Mouse (Mus musculus): Measurements from ENCODE around the gene Tmprss2. TPM values are rescaled to one million over a fixed set of nuclear protein-coding genes. Genes with fewer than 3 reads are reported as not detected.

Tmprss2 gene
- polyA plus RNA-seq, 1 experiment = 12.3 TPM

DNA sequence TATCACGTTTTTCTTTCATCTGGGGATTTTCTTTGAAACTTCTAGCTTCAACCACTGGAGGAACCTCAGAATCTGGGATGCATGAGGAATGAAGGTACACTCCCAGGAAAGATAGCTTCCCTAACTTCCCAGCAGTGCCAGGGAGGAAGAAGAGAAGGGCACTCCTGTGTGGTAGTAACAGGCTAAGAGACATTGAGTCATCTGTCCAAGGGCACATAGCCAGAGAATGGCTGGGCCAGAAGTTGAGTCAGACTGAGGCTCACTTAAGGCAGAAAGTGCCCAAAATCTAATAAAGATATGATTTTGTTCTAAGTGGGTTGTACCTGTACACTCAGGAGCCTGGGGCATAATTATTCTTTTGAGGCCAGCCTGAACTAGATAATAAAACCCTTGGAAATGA, 41.6 kb downstream of the Tmprss2 start:
- Histone ChIP-seq H3K9me3 (replicated peaks; ENCODE audit: control insufficient read depth, insufficient read depth, low read length, poor library complexity, severe bottlenecking) (no peaks in the 10 kb centered on the region), H3K9ac (ENCODE audit: low read depth, poor library complexity, severe bottlenecking) (no peak overlapping the region), H3K27me3 (ENCODE audit: control insufficient read depth, insufficient read depth, low read length, poor library complexity, severe bottlenecking) (no peaks in the 10 kb centered on the region), H3K4me3 (ENCODE audit: low read depth, low read length) (no peak overlapping the region), H3K36me3 (ENCODE audit: control insufficient read depth, insufficient read depth, low read length, poor library complexity, severe bottlenecking) (no peaks in the 10 kb centered on the region), H3K27ac (ENCODE audit: insufficient read depth, low read length) (no peak overlapping the region), H3K4me1 (ENCODE audit: control insufficient read depth, insufficient read depth, low read length) (no peaks in the 10 kb centered on the region)
- TF ChIP-seq CTCF (IDR thresholded peaks at IDR 0.05; ENCODE audit: low read depth, low read length) (no peak), POLR2A (IDR thresholded peaks at IDR 0.05; ENCODE audit: insufficient read depth, low read length) (no peak), EP300 (IDR thresholded peaks at IDR 0.05; ENCODE audit: insufficient read depth, low read depth, low read length) (no peak)

DNA sequence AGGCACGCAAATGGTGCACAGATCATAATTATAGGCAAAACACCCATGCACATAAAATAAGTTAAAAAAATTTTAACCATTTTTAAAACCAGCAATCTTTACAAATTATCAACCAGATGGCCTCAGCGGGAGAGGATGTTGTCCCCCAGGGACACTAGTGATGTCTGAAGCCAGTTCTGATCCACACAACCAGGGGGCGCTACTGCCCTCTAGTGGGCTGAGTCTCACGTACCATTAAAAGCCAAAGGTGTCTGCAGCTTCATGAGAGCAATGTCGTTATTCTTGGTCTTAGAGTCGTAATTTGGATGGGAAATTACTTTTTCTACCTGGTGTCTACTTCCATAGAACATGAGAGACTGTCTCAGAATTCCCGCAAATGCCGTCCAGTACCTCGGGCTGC, 42.3 kb downstream of the Tmprss2 start:
- H3K36me3 ChIP-seq (ENCODE audit: control insufficient read depth, insufficient read depth, low read length, poor library complexity, severe bottlenecking) = no peaks in the 10 kb centered on the region
- no peak overlapping the region for H3K9ac ChIP-seq (ENCODE audit: low read depth, poor library complexity, severe bottlenecking)
- no peaks in the 10 kb centered on the region for H3K27me3 ChIP-seq (ENCODE audit: control insufficient read depth, insufficient read depth, low read length, poor library complexity, severe bottlenecking)
- no peaks in the 10 kb centered on the region for H3K4me1 ChIP-seq (ENCODE audit: control insufficient read depth, insufficient read depth, low read length)
- no peaks in the 10 kb centered on the region for H3K9me3 ChIP-seq (replicated peaks; ENCODE audit: control insufficient read depth, insufficient read depth, low read length, poor library complexity, severe bottlenecking)
- no peak overlapping the region for H3K4me3 ChIP-seq (ENCODE audit: low read depth, low read length)
- TF ChIP-seq CTCF (IDR thresholded peaks at IDR 0.05; ENCODE audit: low read depth, low read length) (peak; percentile 53), EP300 (IDR thresholded peaks at IDR 0.05; ENCODE audit: insufficient read depth, low read depth, low read length) (no peak), POLR2A (IDR thresholded peaks at IDR 0.05; ENCODE audit: insufficient read depth, low read length) (no peak)
- no peak overlapping the region for H3K27ac ChIP-seq (ENCODE audit: insufficient read depth, low read length)

DNA sequence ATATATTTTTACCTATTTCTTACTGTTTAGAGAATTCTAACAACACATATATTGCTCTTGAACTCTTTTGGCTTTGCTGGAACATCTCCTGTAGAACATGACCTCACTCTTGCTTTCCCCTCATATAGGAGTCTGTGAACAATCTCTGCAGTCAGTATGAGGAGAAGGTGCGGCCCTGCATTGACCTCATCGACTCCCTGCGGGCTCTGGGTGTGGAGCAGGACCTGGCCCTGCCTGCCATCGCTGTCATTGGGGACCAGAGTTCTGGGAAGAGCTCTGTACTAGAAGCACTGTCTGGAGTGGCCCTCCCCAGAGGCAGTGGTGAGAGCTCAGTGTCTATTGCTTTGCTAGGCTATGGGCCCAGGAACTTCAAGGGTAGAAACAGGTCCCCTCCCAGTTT, 66.7 kb downstream of the Tmprss2 start:
- Histone ChIP-seq H3K9ac (ENCODE audit: low read depth, poor library complexity, severe bottlenecking) (no peak overlapping the region), H3K27me3 (ENCODE audit: control insufficient read depth, insufficient read depth, low read length, poor library complexity, severe bottlenecking) (no peaks in the 10 kb centered on the region), H3K4me3 (ENCODE audit: low read depth, low read length) (no peak overlapping the region), H3K27ac (ENCODE audit: insufficient read depth, low read length) (no peak overlapping the region), H3K36me3 (ENCODE audit: control insufficient read depth, insufficient read depth, low read length, poor library complexity, severe bottlenecking) (no peaks in the 10 kb centered on the region), H3K9me3 (replicated peaks; ENCODE audit: control insufficient read depth, insufficient read depth, low read length, poor library complexity, severe bottlenecking) (no peaks in the 10 kb centered on the region), H3K4me1 (ENCODE audit: control insufficient read depth, insufficient read depth, low read length) (no peaks in the 10 kb centered on the region)
- TF ChIP-seq POLR2A (IDR thresholded peaks at IDR 0.05; ENCODE audit: insufficient read depth, low read length) (no peak), EP300 (IDR thresholded peaks at IDR 0.05; ENCODE audit: insufficient read depth, low read depth, low read length) (no peak), CTCF (IDR thresholded peaks at IDR 0.05; ENCODE audit: low read depth, low read length) (no peak)

DNA sequence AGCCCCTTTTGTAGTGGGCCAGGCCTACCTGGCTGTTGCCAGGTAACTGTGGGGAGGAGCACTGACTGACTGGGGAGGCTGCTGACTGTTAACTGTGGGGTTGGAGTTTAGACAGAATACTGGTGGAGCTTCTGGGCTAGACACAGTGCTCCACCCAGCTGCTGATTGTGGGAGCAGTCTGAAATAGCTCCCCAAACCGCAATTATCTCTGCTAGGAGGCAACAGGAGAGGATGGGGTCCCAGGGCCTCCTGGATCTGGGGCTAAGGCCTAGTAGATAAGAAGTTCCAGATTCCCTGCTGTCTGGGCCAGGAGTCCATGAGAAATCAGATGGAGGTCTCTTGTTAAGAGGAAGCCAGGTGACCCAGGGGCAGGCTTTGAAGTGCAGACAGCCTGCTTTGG, 74.1 kb downstream of the Tmprss2 start:
- H3K4me3 ChIP-seq (ENCODE audit: low read depth, low read length) = no peak overlapping the region
- H3K27me3 ChIP-seq (ENCODE audit: control insufficient read depth, insufficient read depth, low read length, poor library complexity, severe bottlenecking) = no peaks in the 10 kb centered on the region
- H3K27ac ChIP-seq (ENCODE audit: insufficient read depth, low read length) = no peak overlapping the region
- H3K4me1 ChIP-seq (ENCODE audit: control insufficient read depth, insufficient read depth, low read length) = peaks cover 2% of the 10 kb centered on the region
- H3K36me3 ChIP-seq (ENCODE audit: control insufficient read depth, insufficient read depth, low read length, poor library complexity, severe bottlenecking) = no peaks in the 10 kb centered on the region
- no peaks in the 10 kb centered on the region for H3K9me3 ChIP-seq (replicated peaks; ENCODE audit: control insufficient read depth, insufficient read depth, low read length, poor library complexity, severe bottlenecking)
- TF ChIP-seq EP300 (IDR thresholded peaks at IDR 0.05; ENCODE audit: insufficient read depth, low read depth, low read length) (no peak), CTCF (IDR thresholded peaks at IDR 0.05; ENCODE audit: low read depth, low read length) (no peak), POLR2A (IDR thresholded peaks at IDR 0.05; ENCODE audit: insufficient read depth, low read length) (no peak)
- no peak overlapping the region for H3K9ac ChIP-seq (ENCODE audit: low read depth, poor library complexity, severe bottlenecking)

DNA sequence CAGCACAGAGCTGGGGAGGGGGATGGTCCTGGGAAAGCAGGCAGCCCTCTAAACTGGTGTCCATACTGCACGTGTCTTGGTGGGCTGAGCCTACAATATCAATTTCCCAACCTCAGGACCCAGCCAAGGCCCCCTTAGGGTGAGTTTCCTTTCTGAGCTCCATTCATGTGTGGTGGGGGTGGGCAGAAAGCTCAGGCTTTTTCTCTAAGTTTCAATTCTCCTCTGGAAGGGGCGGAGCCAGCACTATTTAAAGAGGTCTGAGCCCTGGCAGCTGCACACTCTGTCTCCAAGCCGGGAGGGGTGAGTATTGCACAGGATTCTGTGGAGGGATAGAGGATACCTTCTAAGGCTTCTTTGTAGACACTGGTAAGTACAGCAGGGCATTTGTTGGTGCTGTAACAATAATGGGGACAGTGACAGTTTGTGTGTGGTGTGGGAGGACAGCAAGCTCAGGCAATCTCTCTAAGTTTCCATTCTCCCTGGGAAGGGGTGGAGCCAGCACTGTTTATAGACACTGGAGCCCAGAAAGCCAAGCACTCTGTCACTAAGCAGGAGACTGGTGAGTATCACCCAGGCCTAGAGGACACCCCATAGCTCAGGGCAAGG, 75.1 kb downstream of the Tmprss2 start:
- no peak overlapping the region for H3K4me3 ChIP-seq (ENCODE audit: low read depth, low read length)
- H3K4me1 ChIP-seq (ENCODE audit: control insufficient read depth, insufficient read depth, low read length) = peaks cover 2% of the 10 kb centered on the region
- TF ChIP-seq EP300 (IDR thresholded peaks at IDR 0.05; ENCODE audit: insufficient read depth, low read depth, low read length) (no peak), POLR2A (IDR thresholded peaks at IDR 0.05; ENCODE audit: insufficient read depth, low read length) (no peak), CTCF (IDR thresholded peaks at IDR 0.05; ENCODE audit: low read depth, low read length) (no peak)
- H3K36me3 ChIP-seq (ENCODE audit: control insufficient read depth, insufficient read depth, low read length, poor library complexity, severe bottlenecking) = no peaks in the 10 kb centered on the region
- H3K27ac ChIP-seq (ENCODE audit: insufficient read depth, low read length) = no peak overlapping the region
- no peaks in the 10 kb centered on the region for H3K9me3 ChIP-seq (replicated peaks; ENCODE audit: control insufficient read depth, insufficient read depth, low read length, poor library complexity, severe bottlenecking)
- H3K9ac ChIP-seq (ENCODE audit: low read depth, poor library complexity, severe bottlenecking) = no peak overlapping the region
- no peaks in the 10 kb centered on the region for H3K27me3 ChIP-seq (ENCODE audit: control insufficient read depth, insufficient read depth, low read length, poor library complexity, severe bottlenecking)

DNA sequence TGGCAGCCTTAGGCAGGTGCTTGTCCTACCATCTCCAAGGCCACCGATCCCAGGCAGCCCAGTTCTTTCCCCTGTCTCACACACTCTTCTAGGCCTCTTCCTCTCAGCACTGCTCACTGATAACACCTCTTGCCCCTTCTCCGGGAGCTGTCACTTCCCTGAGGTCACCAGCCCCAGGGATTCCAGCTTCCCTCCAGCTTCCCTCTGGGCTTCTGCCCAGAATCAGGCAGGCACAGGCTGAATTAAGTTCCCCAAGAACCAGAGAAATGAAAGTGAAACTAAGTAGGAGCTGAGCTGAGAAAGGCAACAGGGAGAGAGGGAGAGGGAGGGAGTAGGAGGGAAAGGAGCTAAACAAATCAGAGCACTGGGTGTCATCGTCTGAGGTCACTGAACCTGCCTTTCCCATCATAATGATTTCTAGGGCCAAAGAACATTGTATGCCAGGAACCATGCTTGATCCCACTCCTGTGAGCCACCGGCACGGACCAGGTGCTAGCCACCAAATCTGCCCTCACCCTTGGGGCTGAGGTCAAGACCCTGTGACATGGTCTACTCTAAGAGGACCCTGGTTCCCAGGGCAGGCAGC, 76.0 kb downstream of the Tmprss2 start:
- H3K4me3 ChIP-seq (ENCODE audit: low read depth, low read length) = no peak overlapping the region
- no peak overlapping the region for H3K27ac ChIP-seq (ENCODE audit: insufficient read depth, low read length)
- H3K9ac ChIP-seq (ENCODE audit: low read depth, poor library complexity, severe bottlenecking) = no peak overlapping the region
- no peaks in the 10 kb centered on the region for H3K9me3 ChIP-seq (replicated peaks; ENCODE audit: control insufficient read depth, insufficient read depth, low read length, poor library complexity, severe bottlenecking)
- peaks cover 2% of the 10 kb centered on the region for H3K4me1 ChIP-seq (ENCODE audit: control insufficient read depth, insufficient read depth, low read length)
- TF ChIP-seq CTCF (IDR thresholded peaks at IDR 0.05; ENCODE audit: low read depth, low read length) = no peak
- no peak for TF ChIP-seq EP300 (IDR thresholded peaks at IDR 0.05; ENCODE audit: insufficient read depth, low read depth, low read length)
- TF ChIP-seq POLR2A (IDR thresholded peaks at IDR 0.05; ENCODE audit: insufficient read depth, low read length) = no peak
- no peaks in the 10 kb centered on the region for H3K36me3 ChIP-seq (ENCODE audit: control insufficient read depth, insufficient read depth, low read length, poor library complexity, severe bottlenecking)
- H3K27me3 ChIP-seq (ENCODE audit: control insufficient read depth, insufficient read depth, low read length, poor library complexity, severe bottlenecking) = no peaks in the 10 kb centered on the region

Data from ES-Bruce4 (cell line).